Mouse (Mus musculus) right cerebral cortex, postnatal 36 days (tissue): ENCODE measurements around the gene Gm5416.
"Not testable (repeated sequence)": the region's sequence is repeated elsewhere in the genome, so short reads cannot be mapped to it uniquely, and the experiment has no call there.

ENCODE experiments used
- DNase-seq, 2 experiments: peaks; one replicate each; pipeline ENCODE4 v3.0.0; 2022; ENCODE audit warnings: low spot score in 2 of 2, mixed read lengths in 1 of 2

The Gm5416 gene

GRCm38 (mm10) chr16:36209967-36210453, at the start of gene Gm5416:
Gene Gm5416 (plus strand): TSS chr16:36210403.
- DNase-seq, result no peak

GRCm38 (mm10) chr16:36167841-36168240, 42.4 kb upstream of the Gm5416 start:
- DNase-seq, result not testable (repeated sequence)

- no peak for DNase-seq
These were observed 34.1 kb upstream of the Gm5416 start for GRCm38 (mm10) chr16:36176108-36176507.

- no peak for DNase-seq
These were observed 30.3 kb upstream of the Gm5416 start for GRCm38 (mm10) chr16:36179910-36180309.

GRCm38 (mm10) chr16:36183912-36184311, 26.3 kb upstream of the Gm5416 start, which contains the start of gene Gm5483:
Gene Gm5483 (plus strand): TSS chr16:36184212.
- DNase-seq, result not testable (repeated sequence)

- DNase-seq, result no peak
These were observed 11.0 kb upstream of the Gm5416 start for GRCm38 (mm10) chr16:36199226-36199625.

GRCm38 (mm10) chr16:36203846-36204245, 6.4 kb upstream of the Gm5416 start:
- DNase-seq, result no peak

- DNase-seq, result not testable (repeated sequence)
These were observed 4.5 kb upstream of the Gm5416 start for GRCm38 (mm10) chr16:36205684-36206083.

GRCm38 (mm10) chr16:36221168-36221567, 11.0 kb downstream of the Gm5416 start, which contains the start of gene 2010005H15Rik:
Gene 2010005H15Rik (plus strand): TSS chr16:36221468.
- DNase-seq, result not testable (repeated sequence)

GRCm38 (mm10) chr16:36260585-36260984, 50.4 kb downstream of the Gm5416 start:
- not testable (repeated sequence) for DNase-seq
